Mouse (Mus musculus) kidney, embryonic 16.5 days (tissue): Measurements from ENCODE around the gene Crb1. TPM values are rescaled to one million over a fixed set of nuclear protein-coding genes. Genes with fewer than 3 reads are reported as not detected.
A peak's percentile ranks its signal among the peaks of the same experiment; 100 is the strongest.

ENCODE experiments used
- ATAC-seq: fragments of 200-750 bp; cut with Nextera tagmentation; 2 replicates; pipeline ENCODE4 v1.8.0; 2017; ENCODE audit warnings: moderate TSS enrichment; ENCODE audit not compliant: low FRiP score, low TSS enrichment
- H3K27ac ChIP-seq: fragments of 300-500 bp; sonication (generic); 2 replicates; pipeline ENCODE4 v1.5.1; 2014; ENCODE audit warnings: low read length
- H3K27me3 ChIP-seq: fragments of 300-500 bp; sonication (generic); 2 replicates; pipeline ENCODE4 v1.6.1; 2014; ENCODE audit warnings: low read length, control low read depth, mixed read lengths; ENCODE audit not compliant: insufficient read depth
- H3K36me3 ChIP-seq: fragments of 300-500 bp; sonication (generic); 2 replicates; pipeline ENCODE4 v1.6.1; 2014; ENCODE audit warnings: low read length, control low read depth, mixed read lengths; ENCODE audit not compliant: insufficient read depth
- H3K4me1 ChIP-seq: fragments of 300-500 bp; sonication (generic); 2 replicates; pipeline ENCODE4 v1.6.1; 2014; ENCODE audit warnings: low read length, control low read depth, mixed read lengths; ENCODE audit not compliant: insufficient read depth
- H3K4me2 ChIP-seq: fragments of 300-500 bp; sonication (generic); replicated peaks from 2 replicates; pipeline ENCODE4 v1.6.1; 2014; ENCODE audit warnings: low read depth, low read length
- H3K4me3 ChIP-seq: fragments of 300-500 bp; sonication (generic); 2 replicates; pipeline ENCODE4 v1.5.1; 2014; ENCODE audit warnings: mild to moderate bottlenecking, low read length
- H3K9ac ChIP-seq: fragments of 300-500 bp; sonication (generic); replicated peaks from 2 replicates; pipeline ENCODE4 v1.6.1; 2014; ENCODE audit warnings: low read length
- H3K9me3 ChIP-seq: fragments of 300-500 bp; sonication (generic); 2 replicates; pipeline ENCODE4 v1.6.1; 2016; ENCODE audit warnings: low read length, control low read depth
- WGBS: fragments of 180-500 bp; shearing (Covaris S2); extraction: QIAGEN DNeasy Blood & Tissue Kit; methylation state at CpG from one replicate; pipeline ENCODE4 v1.1.7; 2014; 5-methylcytosine and 5-hydroxymethylcytosine counted together
- polyA plus RNA-seq: library from polyadenylated mRNA; unstranded; fragments of >200 nt; fragmentation: Nextera tagmentation; extraction: Ambion mirVana; gene quantifications from 2 replicates; pipeline ENCODE4 v1.2.1, GENCODE M21; 2015

The Crb1 gene
- polyA plus RNA-seq, 1 experiment from 2014 or later = 0.20 TPM

DNA sequence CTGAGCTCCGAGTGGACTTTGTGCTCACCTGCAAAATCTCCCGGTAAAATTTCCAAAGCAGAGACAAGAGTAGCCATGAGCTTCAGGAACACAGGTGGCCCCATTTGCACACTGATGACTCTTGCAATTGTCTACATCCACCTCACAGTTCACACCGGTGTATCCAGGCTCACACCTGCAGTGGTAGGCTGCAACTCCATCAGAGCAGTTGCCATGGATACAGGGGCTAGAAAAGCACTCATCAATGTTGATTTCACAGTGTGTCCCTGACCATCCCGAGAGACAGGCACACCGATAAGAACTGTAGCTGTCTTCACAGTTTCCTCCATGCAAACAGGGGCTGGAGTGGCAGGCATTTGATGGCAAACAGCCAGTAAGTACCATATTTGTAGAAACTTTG is 140.1 kb downstream of the Crb1 start:
- no peaks in the 10 kb centered on the region for H3K9me3 ChIP-seq

DNA sequence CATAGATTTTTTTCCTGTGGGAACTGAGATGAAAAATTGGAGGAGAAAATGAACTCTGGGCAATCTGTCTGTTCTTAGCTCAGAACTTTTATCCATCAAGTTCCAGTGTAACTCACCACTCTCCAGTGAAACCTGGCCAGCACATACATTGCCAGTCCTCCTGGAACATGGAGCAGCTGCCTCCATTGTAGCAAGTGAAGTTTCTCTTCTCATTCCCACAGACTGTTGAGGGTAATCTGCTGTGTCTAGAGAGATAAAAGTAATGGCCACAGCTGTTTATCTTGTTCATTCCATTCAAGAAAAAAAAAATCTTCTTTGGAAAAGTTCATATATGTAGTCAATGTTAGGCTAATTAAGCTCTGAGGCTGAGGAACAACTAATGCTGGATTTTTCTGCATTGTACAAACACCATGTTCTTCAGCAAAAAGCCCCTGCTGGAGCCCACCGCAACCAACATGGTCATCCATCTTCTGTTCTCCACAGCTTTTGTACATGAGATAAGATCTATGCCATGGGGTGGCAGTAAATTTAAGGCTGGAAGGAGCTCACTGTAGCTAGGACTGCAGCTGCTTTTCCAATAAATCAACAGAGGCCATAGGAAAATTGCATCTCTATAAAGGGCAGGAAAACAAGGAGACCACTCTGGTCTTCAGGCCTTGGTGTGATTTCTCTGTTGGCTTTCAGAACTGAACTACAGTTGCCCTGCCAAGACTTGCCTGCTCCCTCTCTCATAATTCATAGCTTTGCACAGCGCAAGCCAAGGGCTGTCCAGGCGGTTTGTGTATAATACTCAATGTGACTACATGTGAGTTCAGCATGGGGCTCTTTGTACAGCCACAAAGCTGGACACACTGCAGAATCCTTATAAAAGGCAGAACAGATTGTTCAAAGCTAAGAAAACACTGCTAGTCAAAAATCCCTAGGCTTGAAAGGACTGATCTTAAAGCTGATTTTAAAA is 142.0 kb downstream of the Crb1 start:
- no peaks in the 10 kb centered on the region for H3K27me3 ChIP-seq
- no peak overlapping the region for H3K4me3 ChIP-seq
- 46% methylated on average over 3 of the region's 3 CpGs for WGBS
- peak; percentile 91 for ATAC-seq
- no peak overlapping the region for H3K9ac ChIP-seq
- no peak overlapping the region for H3K27ac ChIP-seq
- H3K4me1 ChIP-seq = no peaks in the 10 kb centered on the region
- no peaks in the 10 kb centered on the region for H3K9me3 ChIP-seq
- no peaks in the 10 kb centered on the region for H3K36me3 ChIP-seq
- H3K4me2 ChIP-seq = no peak overlapping the region

More for the DNA sequence above, 140.1 kb downstream of the Crb1 start:
- 63% methylated on average over 5 of the region's 5 CpGs for WGBS
- Histone ChIP-seq H3K4me2 (no peak overlapping the region), H3K27ac (no peak overlapping the region), H3K4me3 (no peak overlapping the region), H3K4me1 (no peaks in the 10 kb centered on the region), H3K27me3 (no peaks in the 10 kb centered on the region), H3K36me3 (no peaks in the 10 kb centered on the region), H3K9ac (no peak overlapping the region)
- ATAC-seq = no peak

DNA sequence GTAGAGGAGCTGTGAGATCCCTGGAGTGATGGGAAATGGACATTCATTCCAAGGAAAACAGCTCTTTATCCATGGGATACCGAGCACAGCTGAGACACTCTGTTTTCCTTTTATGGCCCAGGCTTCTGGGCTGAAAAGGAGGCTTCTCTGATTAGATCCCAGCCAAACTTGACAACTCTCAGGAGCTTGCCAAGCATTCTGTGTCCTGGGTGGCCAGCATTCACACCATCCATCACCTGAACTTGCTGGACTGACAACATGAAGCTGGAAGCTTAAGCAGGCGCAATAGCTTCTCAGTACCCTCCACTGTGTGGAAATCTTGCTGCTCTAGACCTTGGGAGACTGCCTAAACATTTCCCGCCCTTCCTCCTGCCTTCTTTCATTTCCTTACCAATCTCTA is 144.3 kb downstream of the Crb1 start:
- WGBS = 48% methylated on average over 3 of the region's 3 CpGs
- Histone ChIP-seq H3K4me3 (no peak overlapping the region), H3K9ac (no peak overlapping the region), H3K27ac (peak overlapping the region; percentile 43; the same call in 1 of the 2 replicates), H3K9me3 (no peaks in the 10 kb centered on the region), H3K36me3 (no peaks in the 10 kb centered on the region), H3K4me1 (no peaks in the 10 kb centered on the region), H3K4me2 (no peak overlapping the region), H3K27me3 (no peaks in the 10 kb centered on the region)
- ATAC-seq = peak; percentile 58

DNA sequence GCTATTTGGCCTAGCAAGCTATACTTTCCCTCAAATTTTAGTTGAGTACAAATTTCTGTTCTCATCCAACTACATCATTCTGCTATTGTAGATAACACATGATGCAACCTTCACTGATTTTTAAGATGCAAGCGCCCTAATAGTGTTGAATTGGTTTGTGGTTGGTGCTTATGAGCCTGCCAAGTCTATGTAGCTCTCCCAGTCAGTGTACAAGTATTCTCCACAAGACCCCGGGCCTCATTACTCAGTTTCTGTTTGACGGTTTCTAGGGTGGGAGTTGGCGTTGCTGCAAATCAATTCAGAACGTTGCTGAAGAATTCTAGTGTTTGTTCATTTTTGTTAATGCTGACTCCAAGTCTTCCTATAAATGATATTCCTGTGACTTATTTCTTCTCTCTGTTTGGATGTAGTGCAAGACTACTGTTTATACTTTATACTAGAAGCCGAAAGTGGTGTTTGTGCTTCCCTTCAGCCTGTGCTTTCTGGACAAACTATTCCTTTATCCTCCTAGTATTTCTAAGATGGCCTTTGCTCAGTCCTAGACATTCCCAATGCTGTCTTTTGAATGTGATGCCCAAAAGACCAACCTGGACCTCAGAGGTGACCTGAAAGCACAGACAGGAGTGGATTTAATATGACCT is 152.5 kb downstream of the Crb1 start:
- Histone ChIP-seq H3K27me3 (no peaks in the 10 kb centered on the region), H3K36me3 (no peaks in the 10 kb centered on the region), H3K9me3 (no peaks in the 10 kb centered on the region), H3K4me3 (no peak overlapping the region), H3K4me1 (no peaks in the 10 kb centered on the region), H3K27ac (no peak overlapping the region), H3K9ac (no peak overlapping the region), H3K4me2 (no peak overlapping the region)
- WGBS = 54% methylated on average over 6 of the region's 6 CpGs
- ATAC-seq = no peak

DNA sequence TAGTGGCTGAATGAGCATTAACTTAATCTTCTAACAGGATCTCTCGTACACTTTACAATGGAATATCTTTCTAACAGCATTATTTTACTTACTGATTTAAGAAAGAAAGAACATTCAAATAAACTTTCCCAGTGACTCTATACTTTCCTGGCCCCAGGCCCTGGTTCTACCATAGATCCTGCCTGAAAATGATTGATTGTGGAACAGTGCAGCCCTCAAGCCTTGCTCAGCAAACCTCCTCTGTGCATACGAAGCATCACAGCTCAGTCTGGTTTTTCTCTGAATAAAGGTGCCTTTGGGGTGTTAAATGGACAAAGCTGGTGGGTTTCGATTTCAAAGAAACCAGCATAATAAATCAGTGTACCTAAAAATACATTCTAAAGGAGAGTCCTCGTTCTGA is 153.1 kb downstream of the Crb1 start:
- H3K4me2 ChIP-seq = no peak overlapping the region
- no peaks in the 10 kb centered on the region for H3K36me3 ChIP-seq
- H3K4me3 ChIP-seq = no peak overlapping the region
- 47% methylated on average over 4 of the region's 4 CpGs for WGBS
- H3K27me3 ChIP-seq = no peaks in the 10 kb centered on the region
- no peaks in the 10 kb centered on the region for H3K4me1 ChIP-seq
- no peak for ATAC-seq
- H3K9ac ChIP-seq = no peak overlapping the region
- H3K9me3 ChIP-seq = no peaks in the 10 kb centered on the region
- H3K27ac ChIP-seq = no peak overlapping the region

DNA sequence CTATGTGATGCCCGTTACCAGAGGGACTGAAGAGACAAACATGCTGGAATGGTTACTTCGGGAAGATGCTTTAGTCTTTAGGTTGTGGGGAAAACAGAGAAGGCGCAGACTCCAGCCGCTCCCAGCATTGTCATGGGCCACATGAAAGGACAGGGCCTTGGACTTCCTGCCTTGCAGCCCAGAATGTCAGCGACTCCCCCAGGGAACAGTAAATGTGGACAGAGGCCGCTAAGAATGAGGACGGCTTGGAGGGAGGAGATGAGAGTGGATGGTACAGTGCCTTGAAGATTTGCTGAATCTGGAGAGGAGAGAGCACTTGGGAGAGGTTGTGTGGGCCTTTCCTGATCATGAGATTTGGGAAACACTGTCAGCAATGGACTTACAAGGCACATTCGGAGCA is 161.6 kb downstream of the Crb1 start:
- 0 out of 2 replicates have a peak, but pooled peaks have one; percentile 42 for ATAC-seq
- Histone ChIP-seq H3K4me3 (no peak overlapping the region), H3K4me2 (no peak overlapping the region), H3K9ac (no peak overlapping the region), H3K27ac (no peak overlapping the region), H3K27me3 (no peaks in the 10 kb centered on the region), H3K9me3 (no peaks in the 10 kb centered on the region), H3K4me1 (no peaks in the 10 kb centered on the region), H3K36me3 (no peaks in the 10 kb centered on the region)
- WGBS = 38% methylated on average over 8 of the region's 8 CpGs

DNA sequence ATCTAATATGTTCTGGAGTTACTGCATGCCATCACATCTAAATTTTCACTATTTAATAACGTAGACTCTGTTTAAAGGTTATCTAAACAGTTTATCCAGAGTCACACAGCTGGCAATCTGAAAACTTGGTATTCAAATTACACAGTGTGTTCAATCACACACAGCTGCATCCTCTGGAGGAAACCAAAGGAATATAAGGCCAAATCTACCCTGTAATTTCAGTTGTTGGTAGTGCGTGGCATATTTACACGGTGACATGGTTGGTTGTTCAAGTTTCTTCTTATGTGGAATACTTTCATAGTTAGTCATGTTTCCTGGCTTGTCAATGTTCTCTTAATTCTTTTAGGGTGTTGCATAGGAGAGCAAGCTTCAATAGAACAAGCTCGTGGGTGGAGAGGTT is 166.4 kb downstream of the Crb1 start:
- Histone ChIP-seq H3K4me3 (no peak overlapping the region), H3K4me2 (no peak overlapping the region), H3K36me3 (no peaks in the 10 kb centered on the region), H3K27ac (no peak overlapping the region), H3K9me3 (no peaks in the 10 kb centered on the region), H3K4me1 (0 out of 2 replicates have a peak, but pooled peaks cover 4% of the 10 kb centered on the region), H3K9ac (no peak overlapping the region), H3K27me3 (no peaks in the 10 kb centered on the region)
- no peak for ATAC-seq
- WGBS = 50% methylated on average over 4 of the region's 4 CpGs

DNA sequence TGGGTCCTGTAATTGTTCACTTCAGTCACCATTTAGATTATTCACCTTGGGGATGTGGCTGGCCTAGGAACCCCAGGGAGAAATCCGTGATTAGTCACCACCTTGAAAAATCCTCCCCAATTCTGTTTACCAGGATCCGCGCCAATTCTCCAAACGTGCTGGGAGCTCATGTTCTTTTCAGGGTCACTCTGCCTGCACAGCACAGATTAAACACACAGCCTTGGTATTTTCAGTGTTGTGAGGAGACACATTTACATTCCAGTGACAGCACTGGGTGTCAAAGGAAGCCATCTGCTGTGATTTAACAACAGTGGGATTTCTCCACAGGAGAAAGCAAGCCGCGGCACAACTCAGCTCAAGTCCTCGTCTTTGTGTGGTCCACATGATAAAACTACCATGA is 167.1 kb downstream of the Crb1 start:
- H3K4me3 ChIP-seq = no peak overlapping the region
- WGBS = 15% methylated on average over 7 of the region's 7 CpGs
- H3K27ac ChIP-seq = no peak overlapping the region
- 0 out of 2 replicates have a peak, but pooled peaks have one; percentile 46 for ATAC-seq
- H3K9me3 ChIP-seq = no peaks in the 10 kb centered on the region
- no peak overlapping the region for H3K4me2 ChIP-seq
- no peaks in the 10 kb centered on the region for H3K27me3 ChIP-seq
- 0 out of 2 replicates have a peak, but pooled peaks cover 4% of the 10 kb centered on the region for H3K4me1 ChIP-seq
- no peaks in the 10 kb centered on the region for H3K36me3 ChIP-seq
- no peak overlapping the region for H3K9ac ChIP-seq

DNA sequence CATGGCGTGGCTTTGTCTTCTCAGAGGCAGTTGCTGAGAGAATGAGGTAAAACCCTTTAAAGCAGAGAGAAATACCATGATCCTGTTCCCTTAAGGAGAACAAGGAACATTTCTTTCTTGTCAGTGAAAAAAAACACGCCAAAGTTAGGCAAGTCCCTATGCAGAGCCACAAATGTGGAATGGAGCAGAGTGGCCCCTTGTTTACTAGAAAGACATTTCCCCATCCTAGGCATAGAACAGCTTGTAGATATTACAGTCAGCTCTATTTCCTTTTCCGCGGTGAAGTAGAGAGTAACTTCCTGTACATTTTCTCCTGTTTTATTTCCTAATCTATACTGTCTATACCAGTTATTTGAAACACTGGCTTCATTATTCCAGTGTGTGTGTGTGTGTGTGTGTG is 170.6 kb downstream of the Crb1 start:
- no peak overlapping the region for H3K4me3 ChIP-seq
- no peak overlapping the region for H3K27ac ChIP-seq
- H3K27me3 ChIP-seq = no peaks in the 10 kb centered on the region
- no peaks in the 10 kb centered on the region for H3K36me3 ChIP-seq
- ATAC-seq = no peak
- H3K4me2 ChIP-seq = no peak overlapping the region
- H3K4me1 ChIP-seq = 0 out of 2 replicates have a peak, but pooled peaks cover 4% of the 10 kb centered on the region
- no peaks in the 10 kb centered on the region for H3K9me3 ChIP-seq
- 69% methylated on average over 4 of the region's 4 CpGs for WGBS
- H3K9ac ChIP-seq = no peak overlapping the region

DNA sequence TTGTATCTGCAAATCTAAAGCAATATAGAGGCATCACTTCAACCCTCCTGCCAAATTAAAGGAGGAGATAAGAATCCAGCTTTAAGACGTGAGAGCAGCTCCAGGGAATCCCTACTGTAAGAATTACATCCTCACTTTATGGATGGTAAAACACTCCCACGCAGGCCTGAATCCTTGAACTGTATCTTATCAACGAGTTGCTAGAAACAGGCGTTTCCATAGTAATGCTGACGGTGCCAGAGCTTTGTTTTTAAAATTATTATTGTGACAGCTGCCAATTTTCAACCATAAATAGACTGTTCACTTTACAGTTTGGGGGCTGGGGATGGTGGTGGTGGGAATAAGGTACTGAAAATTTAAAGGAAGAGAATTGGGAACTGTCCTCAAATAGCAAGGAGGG is 173.9 kb downstream of the Crb1 start:
- Histone ChIP-seq H3K27ac (no peak overlapping the region), H3K36me3 (no peaks in the 10 kb centered on the region), H3K4me3 (no peak overlapping the region), H3K4me1 (no peaks in the 10 kb centered on the region), H3K9ac (no peak overlapping the region), H3K4me2 (no peak overlapping the region), H3K9me3 (no peaks in the 10 kb centered on the region), H3K27me3 (no peaks in the 10 kb centered on the region)
- 34% methylated on average over 5 of the region's 5 CpGs for WGBS
- no peak for ATAC-seq
